ENCODE assay signal across 8 mouse cellular contexts in the genomic region with DNA sequence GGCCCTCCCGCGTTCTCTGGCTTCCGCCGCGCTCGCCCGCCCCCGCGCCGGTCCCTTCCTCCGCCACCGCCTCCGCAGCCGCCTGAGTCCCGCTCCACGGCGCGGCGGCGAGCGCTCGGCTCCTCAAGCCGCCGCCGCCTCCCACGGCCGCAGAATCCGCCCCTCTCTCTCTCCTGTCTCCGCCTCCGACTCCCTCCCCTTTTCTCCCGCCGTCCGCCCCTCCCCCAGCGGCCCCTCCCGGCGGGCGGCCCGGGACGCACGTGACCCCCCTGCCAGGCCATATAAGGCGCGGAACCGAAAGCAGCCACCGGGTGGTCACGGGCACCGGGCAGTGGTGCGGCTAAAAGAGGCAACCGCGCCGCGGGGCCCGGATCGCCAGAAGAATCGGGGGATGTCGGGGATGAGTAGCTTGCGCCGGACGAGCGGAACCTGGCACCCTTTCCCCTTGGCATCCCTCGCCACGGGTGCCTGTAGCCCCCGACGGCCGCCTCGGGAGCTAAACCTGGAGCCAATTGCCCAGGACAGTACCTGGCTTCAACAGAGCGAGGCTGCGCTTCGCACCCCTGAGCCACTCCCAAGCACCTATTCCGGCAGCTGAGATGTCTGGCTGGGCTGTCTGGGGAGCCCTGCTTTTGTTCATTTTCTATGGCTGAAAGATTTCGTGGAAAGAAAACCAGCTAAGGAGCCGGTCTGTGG. TPM values are rescaled to one million over a fixed set of nuclear protein-coding genes. Genes with fewer than 3 reads are reported as not detected.
DNase-seq lines count a peak whose midpoint lies in the region; ATAC-seq lines count a peak whose summit lies in the region.

Dgkh (minus strand) TSS at position 160 of the 696 bp plus-strand sequence.

- H3K4me1 ChIP-seq in embryonic facial prominence, embryonic 12.5 days = peaks cover 5% of the 10 kb centered on the region; the same call in 1 of the 2 replicates
- H3K4me1 ChIP-seq in limb, embryonic 12.5 days (replicated peaks) = peaks cover 11% of the 10 kb centered on the region
- H3K4me1 ChIP-seq in midbrain, embryonic 13.5 days (replicated peaks) = peaks cover 26% of the 10 kb centered on the region

- peak; percentile 95 to 97 for DNase-seq in adrenal gland, postnatal 36 days
- DNase-seq in heart, adult 8-10 months (ENCODE audit: low spot score) = peak; percentile 91
- peak; percentile 88 to 91 for DNase-seq in kidney, adult 8-10 months
- peak; percentile 82 for DNase-seq in skeletal muscle tissue, adult 2 months (ENCODE audit: low read depth, low spot score)
- peak; percentile 90 for DNase-seq in yolk sac, embryonic 10.5 days (ENCODE audit: low spot score)

- peak within 1 kb of the TSS; percentile 82 for H3K9ac ChIP-seq in embryonic facial prominence, embryonic 12.5 days
- H3K9ac ChIP-seq in limb, embryonic 12.5 days (replicated peaks) = peak within 1 kb of the TSS; percentile 78
- H3K9ac ChIP-seq in midbrain, embryonic 13.5 days (replicated peaks) = peak within 1 kb of the TSS; percentile 92

- H3K4me2 ChIP-seq in embryonic facial prominence, embryonic 12.5 days (replicated peaks) = peak within 1 kb of the TSS; percentile 97
- H3K4me2 ChIP-seq in limb, embryonic 12.5 days = peak within 1 kb of the TSS; percentile 97
- H3K4me2 ChIP-seq in midbrain, embryonic 13.5 days (replicated peaks) = peak within 1 kb of the TSS; percentile 96

- WGBS in embryonic facial prominence, embryonic 12.5 days = under 1% methylated on average over 61 of the region's 71 CpGs
- WGBS in limb, embryonic 12.5 days = under 1% methylated on average over 65 of the region's 71 CpGs
- WGBS in midbrain, embryonic 13.5 days = under 1% methylated on average over 63 of the region's 71 CpGs

- H3K4me3 ChIP-seq in embryonic facial prominence, embryonic 12.5 days = peak within 1 kb of the TSS; percentile 74
- peak within 1 kb of the TSS; percentile 77 for H3K4me3 ChIP-seq in limb, embryonic 12.5 days (replicated peaks)
- H3K4me3 ChIP-seq in midbrain, embryonic 13.5 days (replicated peaks) = peak within 1 kb of the TSS; percentile 76

- H3K27me3 ChIP-seq in embryonic facial prominence, embryonic 12.5 days = peaks cover 8% of the 10 kb centered on the region
- peaks cover 51% of the 10 kb centered on the region for H3K27me3 ChIP-seq in limb, embryonic 12.5 days
- peaks cover 46% of the 10 kb centered on the region for H3K27me3 ChIP-seq in midbrain, embryonic 13.5 days

- H3K9me3 ChIP-seq in embryonic facial prominence, embryonic 12.5 days = no peaks in the 10 kb centered on the region
- no peaks in the 10 kb centered on the region for H3K9me3 ChIP-seq in limb, embryonic 12.5 days
- no peaks in the 10 kb centered on the region for H3K9me3 ChIP-seq in midbrain, embryonic 13.5 days

- H3K36me3 ChIP-seq in embryonic facial prominence, embryonic 12.5 days = no peaks in the 10 kb centered on the region
- H3K36me3 ChIP-seq in limb, embryonic 12.5 days = no peaks in the 10 kb centered on the region
- H3K36me3 ChIP-seq in midbrain, embryonic 13.5 days = no peaks in the 10 kb centered on the region

- ATAC-seq in embryonic facial prominence, embryonic 12.5 days (ENCODE audit: insufficient number of reproducible peaks, insufficient read depth, low FRiP score, low TSS enrichment) = peak; percentile 90
- peak; percentile 87 for ATAC-seq in limb, embryonic 12.5 days (ENCODE audit: insufficient number of reproducible peaks, insufficient read depth, low FRiP score, low TSS enrichment, low read depth)
- peak; percentile 96 for ATAC-seq in midbrain, embryonic 13.5 days

- peak within 1 kb of the TSS; percentile 61 for H3K27ac ChIP-seq in embryonic facial prominence, embryonic 12.5 days
- H3K27ac ChIP-seq in limb, embryonic 12.5 days = 0 out of 2 replicates have a peak within 1 kb of the TSS, but pooled peaks have one; percentile 17
- peak within 1 kb of the TSS; percentile 86 for H3K27ac ChIP-seq in midbrain, embryonic 13.5 days

RNA-seq across cellular contexts. Expression of gene Dgkh, which starts in this region (rescaled TPM):
- total RNA-seq in adrenal gland, postnatal 36 days (2021) = 10 to 100 TPM in 1 of 2 experiments, 1 to 10 TPM in 1; 7.4 to 14.4 TPM
- 2.2 and 2.9 TPM in 2 replicates for polyA plus RNA-seq in embryonic facial prominence, embryonic 12.5 days (2016; fragmentation: Nextera tagmentation; extraction: Ambion mirVana)
- total RNA-seq in heart, adult 8-10 months (2022) = 1 to 10 TPM; 4.3 to 7.0 (median 5.9) TPM
- 1.1 and 2.6 TPM in 2 replicates for polyA plus RNA-seq in limb, embryonic 12.5 days (2016; fragmentation: Nextera tagmentation; extraction: Ambion mirVana)
- 1.5 and 1.8 TPM in 2 replicates for polyA plus RNA-seq in midbrain, embryonic 13.5 days (2015; fragmentation: Nextera tagmentation; extraction: Ambion mirVana)

Comparison
In these comparisons a context has a peak if more than half of its experiments do, and no peak if none do; other contexts are left out.
1. Peak in every context shown above with its lines: DNase-seq, ATAC-seq, H3K4me3 ChIP-seq and H3K27ac ChIP-seq.
2. H3K27ac ChIP-seq: peak in every context shown above with its lines; median percentile 86 in midbrain, embryonic 13.5 days; 61 in embryonic facial prominence, embryonic 12.5 days; 17 in limb, embryonic 12.5 days.